Mouse (Mus musculus): ENCODE data around the gene Reep6.

DNA sequence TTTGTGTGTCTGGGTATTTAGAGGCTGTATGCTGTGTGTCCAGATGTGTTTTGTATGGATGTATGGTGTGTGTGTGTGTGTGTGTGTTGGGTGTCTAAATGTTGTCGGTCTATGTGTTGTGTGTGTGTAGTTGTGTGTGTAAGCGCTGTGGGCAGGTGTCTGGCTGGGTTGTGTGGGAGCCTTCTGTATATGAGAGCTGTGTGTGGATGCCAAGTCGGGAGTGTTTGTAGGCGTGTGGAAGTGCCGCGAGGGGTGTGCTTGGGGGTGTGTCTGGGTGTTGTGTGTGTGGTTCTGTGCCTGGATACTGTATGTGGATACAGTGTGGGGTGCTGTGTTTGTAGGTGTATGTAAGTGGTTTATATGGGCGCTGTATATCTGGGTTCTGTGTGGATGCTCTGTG, 27.6 kb downstream of the Reep6 start:
- TF ChIP-seq CTCF (IDR thresholded peaks at IDR 0.05; ENCODE audit: borderline replicate concordance, extremely low read depth, insufficient read depth, insufficient read length) (no peak), POLR2A (IDR thresholded peaks at IDR 0.05; ENCODE audit: borderline replicate concordance, extremely low read depth, insufficient read depth, insufficient read length, poor library complexity, severe bottlenecking) (no peak)
